Mouse (Mus musculus): ENCODE measurements around the gene Gm43191.

Gm43191 gene

DNA sequence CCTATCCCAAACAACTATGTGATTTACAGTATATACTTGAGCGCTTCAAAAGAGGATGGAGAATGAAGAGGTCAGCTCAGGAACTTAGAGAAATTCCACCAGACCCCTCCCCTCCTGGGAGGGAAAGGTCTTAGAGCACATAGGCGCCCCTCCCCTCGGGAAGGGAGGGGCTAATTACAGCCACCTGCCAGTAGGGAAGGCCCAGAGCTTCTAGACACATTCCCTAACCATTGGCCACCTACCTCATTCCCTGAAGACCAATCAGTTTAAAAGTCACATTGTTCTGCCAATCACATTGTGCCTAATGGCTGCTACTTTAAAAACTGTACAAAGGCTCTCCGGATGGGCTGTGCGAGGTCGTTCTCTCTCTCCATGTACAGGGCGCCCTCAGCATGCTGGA, 58.4 kb downstream of the Gm43191 start:
- peak; percentile 70 for DNase-seq (ENCODE audit: low read depth, low spot score)

DNA sequence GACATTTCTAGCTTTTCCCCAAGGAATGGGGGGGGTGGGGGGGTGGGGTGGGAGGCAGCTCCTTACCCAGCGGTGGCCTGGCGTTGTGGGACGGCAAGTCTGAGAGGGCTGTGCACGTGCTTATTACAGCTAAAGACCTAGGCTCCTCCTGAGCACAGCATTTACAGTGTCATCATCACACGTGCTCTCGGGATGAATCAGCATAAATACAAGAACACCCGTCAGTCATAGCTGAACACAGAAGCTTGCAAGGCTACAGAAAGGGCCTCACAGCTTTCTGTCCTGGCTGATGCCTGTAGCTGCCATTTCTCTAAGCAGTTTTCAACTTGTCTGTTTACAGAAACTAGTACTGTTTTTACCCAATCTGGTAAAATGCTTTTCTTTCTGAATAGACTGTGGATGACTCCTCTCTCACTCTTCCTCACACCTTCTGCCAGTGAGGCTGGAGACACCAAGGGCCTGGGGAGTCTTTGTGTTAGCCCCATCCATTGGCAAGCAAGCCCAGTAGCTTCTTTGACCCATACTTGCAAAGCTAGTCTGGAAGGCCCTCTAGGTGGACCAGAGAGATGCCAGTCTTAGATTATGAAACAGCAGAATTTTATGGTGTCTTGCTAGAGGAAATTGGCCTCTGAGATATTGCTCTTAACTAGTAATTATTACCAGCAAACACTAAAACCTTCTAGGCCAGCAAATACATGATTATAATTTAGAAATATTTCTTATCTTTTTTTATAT, 60.3 kb downstream of the Gm43191 start:
- DNase-seq (ENCODE audit: low read depth, low spot score): no peak

DNA sequence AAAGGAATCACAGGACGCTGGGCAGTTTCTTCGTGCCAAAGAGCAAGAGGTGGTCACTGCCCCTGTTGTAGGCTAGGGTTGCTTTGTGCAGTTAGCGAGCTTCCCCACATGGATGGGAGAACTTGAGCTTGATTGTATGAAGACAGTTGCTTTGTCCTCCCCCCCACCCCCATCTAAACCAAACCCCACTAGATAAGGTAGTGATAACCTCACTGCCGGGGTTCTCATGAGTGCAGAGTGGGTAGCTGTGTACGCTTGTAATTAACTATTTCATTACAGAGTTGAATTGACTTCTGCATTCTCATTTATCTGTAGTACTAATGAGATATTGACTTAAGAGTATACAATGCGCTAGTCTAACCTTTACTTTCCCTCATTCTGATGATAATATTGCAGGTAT, 62.2 kb downstream of the Gm43191 start:
- DNase-seq (ENCODE audit: low read depth, low spot score): no peak

DNA sequence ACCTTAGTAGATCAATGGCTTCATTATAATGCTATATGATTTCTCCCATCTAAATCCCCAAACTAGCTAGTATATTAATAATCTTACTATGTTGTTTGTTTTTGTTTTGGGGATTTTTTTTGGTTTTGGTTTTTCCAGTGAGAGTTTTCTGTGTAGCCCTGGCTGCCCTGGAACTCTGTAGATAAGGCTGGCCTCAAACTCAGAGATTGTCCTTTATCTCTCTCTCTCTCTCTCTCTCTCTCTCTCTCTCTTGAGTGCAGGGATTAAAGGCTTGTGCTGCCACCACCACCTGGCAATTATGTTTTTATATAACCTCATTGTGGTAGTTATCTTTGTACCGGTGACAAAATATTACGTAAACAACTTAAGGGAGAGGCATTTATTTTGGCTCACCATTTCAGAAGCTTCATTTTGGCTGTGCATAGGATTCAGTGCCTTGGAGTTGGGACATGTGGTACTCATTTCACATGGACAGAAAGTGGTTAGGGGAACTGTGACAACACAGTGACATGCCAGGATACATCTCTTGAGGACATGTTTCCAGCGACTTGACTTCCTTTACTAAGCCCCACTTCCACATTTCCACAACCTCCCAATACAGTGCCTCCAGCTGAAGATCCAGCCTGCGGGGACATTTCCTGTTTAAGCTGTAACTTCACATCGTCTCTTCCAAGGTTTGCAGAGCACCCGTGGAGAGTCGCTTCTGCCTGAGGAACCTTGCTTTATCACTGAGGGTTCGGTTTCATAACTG, 65.6 kb downstream of the Gm43191 start:
- DNase-seq (ENCODE audit: low read depth, low spot score): no peak

DNA sequence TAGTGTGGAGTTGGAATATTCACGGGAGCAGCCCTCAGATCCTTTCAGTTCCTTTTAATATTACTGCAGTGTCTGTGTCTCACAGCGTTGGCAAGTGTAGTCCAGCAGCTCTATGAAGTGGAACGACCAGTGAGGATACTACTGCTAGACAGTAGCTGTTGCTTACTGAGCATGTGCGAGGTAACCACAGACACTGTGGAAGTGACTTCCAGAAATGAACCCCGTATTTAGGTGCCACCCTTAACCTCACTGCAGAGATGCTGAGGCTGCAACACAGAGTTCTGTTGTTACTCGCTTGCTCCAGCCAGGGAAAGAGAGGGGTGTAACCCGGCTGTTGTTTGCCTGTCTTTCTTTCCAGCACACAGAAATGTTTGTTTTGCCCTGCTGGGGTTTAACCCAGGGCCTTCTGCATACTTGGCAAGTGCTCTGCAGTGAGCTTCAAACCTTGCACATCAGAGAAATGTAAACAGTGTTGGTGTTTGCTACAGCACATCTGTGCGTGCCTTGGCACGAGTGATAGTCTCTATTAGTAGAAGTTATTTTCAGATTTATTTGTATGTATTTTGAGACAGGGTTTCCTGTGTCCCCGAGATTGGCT, 66.7 kb downstream of the Gm43191 start, which contains the start of gene Trmt13:
Gene Trmt13 (minus strand): TSS at position 293 of the 598 bp plus-strand sequence.
- DNase-seq (ENCODE audit: low read depth, low spot score): no peak

DNA sequence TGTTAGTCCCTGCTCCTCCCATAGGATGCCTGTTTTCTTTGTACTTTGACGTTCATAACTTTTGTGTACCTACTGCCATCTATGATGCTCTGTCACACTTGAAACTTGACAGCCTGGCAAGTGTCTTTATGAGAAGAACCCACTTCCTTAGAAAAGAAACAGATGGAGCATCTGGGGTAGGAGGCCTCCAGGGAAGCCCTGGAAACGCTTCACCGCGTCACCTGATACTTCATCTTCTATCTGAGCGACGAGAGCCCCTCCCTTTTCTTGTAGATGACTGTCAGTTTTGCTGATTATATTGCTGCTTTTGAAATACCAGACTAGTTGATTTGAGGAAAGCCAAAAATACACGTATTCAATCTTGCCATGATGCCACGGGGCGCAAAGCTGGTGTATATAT, 76.5 kb downstream of the Gm43191 start:
- no peak for DNase-seq (ENCODE audit: low read depth, low spot score)

DNA sequence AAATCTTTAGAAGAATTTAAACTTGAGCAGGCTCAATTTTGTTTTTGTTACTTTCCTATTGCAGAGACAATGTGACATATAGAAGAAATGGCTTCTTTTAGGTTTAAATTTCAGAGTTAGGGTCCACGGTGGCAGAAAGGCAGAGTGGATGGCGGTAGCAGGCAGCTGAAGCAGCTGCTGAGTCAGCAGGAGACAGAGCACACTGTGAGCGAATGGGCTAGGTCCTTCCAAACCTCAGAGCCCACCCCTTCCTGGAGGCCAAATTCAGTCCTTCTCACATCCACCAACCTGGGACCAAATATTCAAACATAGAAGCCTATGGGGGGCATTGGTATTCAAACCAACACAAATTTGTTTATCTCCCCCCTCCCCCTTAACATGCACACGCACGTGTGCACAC, 79.3 kb downstream of the Gm43191 start:
- no peak for DNase-seq (ENCODE audit: low read depth, low spot score)

DNA sequence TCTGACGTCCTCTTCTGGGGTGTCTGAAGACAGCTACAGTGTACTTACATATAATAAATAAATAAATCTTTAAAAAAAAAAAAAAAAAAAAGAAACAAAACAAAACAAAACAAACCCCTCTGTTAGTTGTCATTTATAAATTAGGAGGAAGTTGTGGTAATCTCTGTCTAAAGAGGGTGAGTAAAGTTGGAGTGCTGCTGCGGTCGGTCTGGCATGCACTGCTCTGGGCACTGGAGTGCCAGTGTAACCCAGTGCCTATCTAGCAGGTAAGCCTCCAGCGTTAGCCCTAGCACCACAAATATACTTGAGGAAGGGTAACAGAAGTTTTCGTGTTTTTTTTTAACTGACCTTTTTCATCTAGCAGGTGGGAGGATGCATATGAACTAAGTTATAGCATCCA, 80.1 kb downstream of the Gm43191 start:
- DNase-seq (ENCODE audit: low read depth, low spot score): no peak

DNA sequence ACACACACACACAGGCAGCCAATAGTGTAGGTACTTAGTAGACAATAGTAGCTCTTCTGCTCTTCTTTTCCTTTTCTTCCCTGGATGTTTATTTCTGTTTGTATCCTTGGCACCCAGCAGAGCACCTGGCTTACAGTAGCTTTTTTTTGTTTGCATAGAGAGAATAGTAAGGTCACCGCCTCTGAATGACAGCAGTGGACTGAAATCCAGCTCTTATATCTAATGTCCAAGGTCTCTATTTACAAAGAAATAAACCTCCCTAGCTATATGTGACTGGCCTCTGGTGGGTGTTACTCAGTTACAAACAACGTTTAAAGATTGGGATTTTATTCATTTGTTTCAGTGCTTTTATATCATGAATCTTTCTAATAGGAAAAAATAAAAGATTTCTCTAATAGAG, 81.4 kb downstream of the Gm43191 start:
- no peak for DNase-seq (ENCODE audit: low read depth, low spot score)

DNA sequence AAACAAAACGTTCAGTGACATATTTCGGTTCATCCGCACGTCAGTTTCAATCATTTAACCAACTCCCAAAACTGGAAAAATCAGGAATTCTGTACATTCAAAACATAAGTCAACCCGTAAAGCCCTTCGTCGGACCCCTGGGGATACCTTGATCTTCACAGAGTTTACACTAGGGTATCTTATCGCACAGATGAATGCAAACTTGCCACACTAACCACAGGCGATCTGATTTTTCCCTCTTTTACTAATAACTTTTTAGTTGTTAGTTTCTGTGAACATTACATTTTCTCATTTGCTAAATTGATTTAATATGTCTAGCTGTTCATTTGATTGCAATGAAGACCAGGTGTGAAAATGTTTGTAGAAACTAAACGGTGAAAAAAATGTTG, 85.5 kb downstream of the Gm43191 start:
- no peak for DNase-seq (ENCODE audit: low read depth, low spot score)

DNA sequence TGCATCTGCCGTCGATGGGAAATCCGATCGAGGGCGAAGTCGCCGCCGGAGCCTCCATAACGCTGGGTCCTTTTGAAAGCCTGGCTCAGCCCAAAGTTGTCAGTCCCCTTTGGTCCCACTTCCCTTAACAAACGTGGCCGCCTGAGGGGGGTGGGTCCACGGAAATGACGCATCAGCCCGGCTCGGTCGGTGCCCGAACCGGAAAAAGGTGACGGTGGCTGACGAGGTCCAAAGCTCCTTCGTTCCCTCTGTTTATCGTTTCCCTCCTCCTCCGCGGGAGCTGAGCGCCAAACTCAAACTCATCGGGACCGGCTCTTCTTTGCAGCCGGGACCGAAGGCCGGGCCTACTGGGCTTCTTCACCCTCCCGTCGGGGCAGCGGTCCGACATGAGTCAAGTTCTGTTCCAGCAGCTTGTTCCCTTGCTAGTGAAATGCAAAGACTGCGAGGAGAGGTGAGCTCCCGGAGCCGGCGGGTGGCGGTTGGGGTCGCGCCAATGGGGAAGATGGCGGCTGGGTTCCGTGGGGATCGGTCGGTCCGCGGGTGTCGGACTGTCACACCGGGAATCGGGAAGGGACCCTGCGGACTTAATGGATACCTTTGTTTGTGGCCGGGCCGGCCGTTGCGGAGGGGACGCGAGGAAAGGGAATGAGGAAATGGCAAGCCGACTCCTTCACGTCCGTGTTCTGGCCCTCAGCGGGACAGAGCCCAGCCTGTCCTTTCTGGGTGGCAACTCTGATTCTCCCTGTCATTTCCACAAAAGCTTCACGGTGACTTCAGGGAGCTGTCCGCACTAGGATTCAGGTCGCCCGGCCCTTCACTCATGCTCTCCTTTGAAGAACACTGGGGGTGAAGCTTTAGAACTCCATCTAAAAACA, 86.1 kb downstream of the Gm43191 start, which contains the start of gene Sass6:
Gene Sass6 (plus strand): TSS at position 255 of the 875 bp plus-strand sequence.
- peak; percentile 94 for DNase-seq (ENCODE audit: low read depth, low spot score)

DNA sequence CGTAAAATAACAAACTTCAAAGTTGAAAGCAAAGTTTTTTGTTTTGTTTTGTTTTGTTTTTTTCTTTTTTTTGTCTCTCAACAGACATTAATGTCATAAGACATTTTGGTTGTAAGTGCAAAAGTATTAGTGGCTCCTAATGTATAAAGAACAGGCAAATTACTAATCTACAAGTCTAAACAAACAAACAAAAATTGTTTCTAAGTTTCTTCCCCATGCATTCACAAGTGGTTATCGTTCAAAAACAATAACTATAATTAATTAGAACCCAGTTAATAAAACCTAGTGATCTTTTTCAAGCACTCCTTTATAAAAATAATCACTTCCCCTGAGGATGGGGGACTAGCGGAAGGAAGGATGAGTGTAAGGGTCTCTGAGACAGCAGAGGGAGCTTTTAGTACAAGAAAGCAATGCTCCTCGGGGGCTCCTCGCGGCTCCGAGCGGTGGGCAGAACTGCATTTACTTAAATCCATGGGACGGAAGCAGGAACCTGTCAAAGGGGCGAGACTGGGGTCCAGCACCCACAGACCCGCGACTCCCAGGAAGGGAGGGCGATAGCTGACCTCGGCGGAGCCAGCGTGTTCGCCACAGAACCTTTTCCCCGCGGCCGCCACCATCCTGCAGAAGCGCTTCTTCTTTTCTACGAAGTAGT, 86.9 kb downstream of the Gm43191 start:
- DNase-seq (ENCODE audit: low read depth, low spot score): no peak

Measured in WW6 (cell line).